Mouse (Mus musculus) limb, embryonic 10.5 days (tissue): Measurements from ENCODE around the gene Ddx6. TPM values are rescaled to one million over a fixed set of nuclear protein-coding genes. Genes with fewer than 3 reads are reported as not detected.

Source experiments
- DNase-seq: peaks from one replicate; pipeline ENCODE4 v3.0.0-alpha.2; 2017; ENCODE audit warnings: low spot score
- H3K27ac ChIP-seq: fragments of 300-500 bp; sonication (generic); 2 replicates; pipeline ENCODE4 v1.5.1; 2016; ENCODE audit warnings: mild to moderate bottlenecking
- H3K27me3 ChIP-seq: fragments of 300-500 bp; sonication (generic); 2 replicates; pipeline ENCODE4 v1.6.1; 2016; ENCODE audit warnings: low read depth, mild to moderate bottlenecking; ENCODE audit not compliant: poor library complexity, severe bottlenecking
- H3K36me3 ChIP-seq: fragments of 300-500 bp; sonication (generic); 2 replicates; pipeline ENCODE4 v1.6.1; 2016; ENCODE audit warnings: mild to moderate bottlenecking, moderate library complexity
- H3K4me1 ChIP-seq: fragments of 300-500 bp; sonication (generic); 2 replicates; pipeline ENCODE4 v1.6.1; 2016
- H3K4me3 ChIP-seq: fragments of 300-500 bp; sonication (generic); 2 replicates; pipeline ENCODE4 v1.5.1; 2016; ENCODE audit warnings: mild to moderate bottlenecking, moderate library complexity
- H3K9me3 ChIP-seq: fragments of 300-500 bp; sonication (generic); replicated peaks from 2 replicates; pipeline ENCODE4 v1.6.1; 2016; ENCODE audit warnings: mild to moderate bottlenecking
- WGBS: fragments of 180-500 bp; shearing (Covaris S2); methylation state at CpG from one replicate; pipeline ENCODE4 v1.1.7; 2016; 5-methylcytosine and 5-hydroxymethylcytosine counted together
- polyA plus RNA-seq: library from polyadenylated mRNA; unstranded; fragments of >200 nt; fragmentation: Nextera tagmentation; extraction: Ambion mirVana; gene quantifications from 2 replicates; pipeline ENCODE4 v1.2.1, GENCODE M21; 2016

The Ddx6 gene
- polyA plus RNA-seq, 1 experiment from 2014 or later = 23.3 TPM

DNA sequence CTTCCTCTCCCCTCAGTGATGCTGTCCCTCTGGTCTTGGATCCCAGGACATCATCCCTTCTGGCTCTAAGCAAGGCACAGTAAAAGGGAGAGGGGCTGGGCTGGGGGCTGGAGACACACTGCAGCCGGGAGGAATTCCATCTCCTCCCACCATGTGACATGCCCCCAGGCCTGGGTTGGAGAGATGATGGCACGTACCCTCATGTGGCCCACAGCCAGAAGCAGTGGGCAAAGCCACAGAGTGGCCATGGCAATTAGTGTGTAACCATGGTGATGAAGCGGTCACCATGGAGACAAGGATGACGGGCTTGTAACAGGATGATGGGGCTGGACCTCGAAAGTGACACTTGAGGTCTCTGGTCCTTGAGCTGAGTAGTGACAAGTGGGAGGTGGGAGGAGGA, 81.9 kb downstream of the Ddx6 start:
- DNase-seq = no peak
- WGBS = 79% methylated on average over 5 of the region's 5 CpGs
- H3K36me3 ChIP-seq = peaks cover 52% of the 10 kb centered on the region
- no peak overlapping the region for H3K4me3 ChIP-seq
- H3K27ac ChIP-seq = no peak overlapping the region
- H3K27me3 ChIP-seq = no peaks in the 10 kb centered on the region
- H3K9me3 ChIP-seq = no peaks in the 10 kb centered on the region
- peaks cover 20% of the 10 kb centered on the region for H3K4me1 ChIP-seq

DNA sequence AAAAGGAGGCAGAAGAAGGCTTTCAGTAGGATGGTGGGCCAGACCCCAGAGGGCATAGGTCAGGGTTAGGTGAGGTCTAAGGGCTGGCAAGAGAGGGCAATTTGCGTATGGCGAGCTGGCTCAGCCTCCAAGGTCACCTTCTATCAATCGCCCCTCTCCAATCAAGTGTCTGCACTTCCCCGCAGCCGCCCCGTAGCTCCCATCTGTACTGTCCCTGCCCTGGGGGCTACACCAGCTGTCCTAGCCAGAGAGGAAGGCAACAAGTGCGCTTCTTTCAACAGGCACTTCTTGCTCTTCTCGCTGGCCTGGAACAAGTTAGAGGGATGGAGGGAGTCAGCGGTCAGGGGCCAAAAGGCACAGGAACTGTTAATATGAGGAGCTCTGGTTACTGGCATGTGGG, 83.3 kb downstream of the Ddx6 start:
- DNase-seq = no peak
- Histone ChIP-seq H3K36me3 (peaks cover 66% of the 10 kb centered on the region), H3K4me3 (no peak overlapping the region), H3K9me3 (no peaks in the 10 kb centered on the region), H3K4me1 (peaks cover 20% of the 10 kb centered on the region), H3K27ac (no peak overlapping the region), H3K27me3 (no peaks in the 10 kb centered on the region)
- WGBS = 65% methylated on average over 9 of the region's 9 CpGs

Other genes with a start within 250 kb of the Ddx6 start
- 29.3 and 32.2 TPM in 2 replicates for gene Vps11, start 243.2 kb upstream of the Ddx6 start, polyA plus RNA-seq
- 41.3 and 43.4 TPM in 2 replicates for gene Hyou1, start 225.4 kb upstream of the Ddx6 start, polyA plus RNA-seq
- gene Slc37a4, start 208.0 kb upstream of the Ddx6 start, polyA plus RNA-seq = 8.4 and 9.7 TPM in 2 replicates
- gene Rps25, start 197.8 kb upstream of the Ddx6 start, polyA plus RNA-seq = 2,001 and 2,302 TPM in 2 replicates
- gene Trappc4, start 197.3 kb upstream of the Ddx6 start, polyA plus RNA-seq = 158 and 166 TPM in 2 replicates
- 23.1 and 24.3 TPM in 2 replicates for gene Ccdc84, start 186.3 kb upstream of the Ddx6 start, polyA plus RNA-seq
- gene Foxr1, start 163.8 kb upstream of the Ddx6 start, polyA plus RNA-seq = not detected in 2 replicates
- gene Upk2, start 149.9 kb upstream of the Ddx6 start, polyA plus RNA-seq = 0.36 TPM in 1 of 2 replicates, not detected in the other
- gene Bcl9l, start 122.1 kb upstream of the Ddx6 start, polyA plus RNA-seq = 9.0 and 12.1 TPM in 2 replicates
- gene Cxcr5, start 43.0 kb upstream of the Ddx6 start, polyA plus RNA-seq = not detected in 2 replicates
- gene Treh, start 68.3 kb downstream of the Ddx6 start, polyA plus RNA-seq = not detected in 2 replicates
- gene Phldb1, start 130.3 kb downstream of the Ddx6 start, polyA plus RNA-seq = 37.9 and 55.9 TPM in 2 replicates
- 172 and 193 TPM in 2 replicates for gene Arcn1, start 163.0 kb downstream of the Ddx6 start, polyA plus RNA-seq
- 115 and 146 TPM in 2 replicates for gene Ift46, start 163.0 kb downstream of the Ddx6 start, polyA plus RNA-seq
- gene Tmem25, start 194.4 kb downstream of the Ddx6 start, polyA plus RNA-seq = 1.3 and 1.9 TPM in 2 replicates
- not detected in 2 replicates for gene Ttc36, start 198.2 kb downstream of the Ddx6 start, polyA plus RNA-seq